Comparison of ENCODE assay signal across 22 mouse cellular contexts in the genomic region with DNA sequence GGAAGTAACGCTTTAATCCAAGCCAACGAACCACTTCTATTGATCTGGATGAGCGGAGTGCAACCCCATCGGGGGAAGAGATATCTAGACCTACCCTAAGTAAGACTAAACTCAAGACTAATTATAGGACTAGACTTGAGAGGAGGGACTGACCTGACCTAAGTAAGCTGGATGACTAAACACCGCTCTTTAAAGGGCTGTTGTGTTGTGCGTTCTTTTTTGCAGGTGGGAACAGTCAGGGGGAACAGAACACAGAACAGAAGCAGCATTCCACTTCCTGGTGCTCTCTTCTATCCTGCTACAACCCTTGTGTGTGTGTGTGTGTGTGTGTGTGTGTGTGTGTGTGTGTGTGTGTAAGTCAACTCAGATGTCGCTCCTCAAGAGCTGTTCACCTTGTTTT. TPM values are rescaled to one million over a fixed set of nuclear protein-coding genes. Genes with fewer than 3 reads are reported as not detected.
"Had no signal": no experiment of that assay in that cellular context is flagged by ENCODE, and none has a peak within 500 bp of the region (broad histone marks: within the 10 kb centered on the region; RNA-seq: fewer than 3 reads in every experiment).

No protein-coding gene starts in this region.

- H3K4me2 ChIP-seq: intestine, embryonic 15.5 days; kidney, embryonic 15.5 days; midbrain, embryonic 11.5 days; neural tube, embryonic 12.5 days; neural tube, embryonic 15.5 days had no signal

- ATAC-seq: intestine, embryonic 15.5 days had no signal

- H3K27ac ChIP-seq: intestine, embryonic 15.5 days; left cerebral cortex, adult 2 months; liver, embryonic 14.5 days; neural tube, embryonic 12.5 days; neural tube, embryonic 15.5 days had no signal

- H3K4me1 ChIP-seq: intestine, embryonic 15.5 days; neural tube, embryonic 12.5 days had no signal

- H3K9me3 ChIP-seq: intestine, embryonic 15.5 days; kidney, embryonic 15.5 days; neural tube, embryonic 12.5 days; neural tube, embryonic 15.5 days had no signal

- H3K9ac ChIP-seq: intestine, embryonic 15.5 days; kidney, embryonic 15.5 days; liver, embryonic 14.5 days; neural tube, embryonic 12.5 days; neural tube, embryonic 15.5 days had no signal

- H3K36me3 ChIP-seq: intestine, embryonic 15.5 days; kidney, embryonic 15.5 days; neural tube, embryonic 12.5 days; neural tube, embryonic 15.5 days had no signal

- DNase-seq: kidney, adult 11 months; kidney, adult 8-10 months; kidney, postnatal 10 days; kidney, postnatal 36 days; layer of hippocampus, postnatal 36 days; lung, adult 18-20 months; lung, postnatal 14 days; lung, postnatal 4 days; midbrain, embryonic 14.5 days; right cerebral cortex, adult 18-20 months; right cerebral cortex, postnatal 14 days; right cerebral cortex, postnatal 4 days had no signal

- H3K27me3 ChIP-seq: intestine, embryonic 15.5 days; kidney, embryonic 15.5 days; neural tube, embryonic 12.5 days had no signal

- H3K4me3 ChIP-seq: intestine, embryonic 15.5 days; kidney, embryonic 15.5 days; left cerebral cortex, adult 2 months; neural tube, embryonic 12.5 days; neural tube, embryonic 15.5 days had no signal

RNA-seq across cellular contexts. Expression of a gene that starts 54.3 kb away (rescaled TPM):
- polyA plus RNA-seq: limb, embryonic 11.5 days; midbrain, embryonic 14.5 days had no signal

RNA-seq across cellular contexts. Expression of a gene that starts 59.3 kb away (rescaled TPM):
- polyA plus RNA-seq: liver, adult 2 months; lung, embryonic 16.5 days; midbrain, embryonic 14.5 days; neural tube, embryonic 12.5 days; neural tube, embryonic 15.5 days had no signal
